8 mouse cellular contexts compared by ENCODE assay signal in genomic region chr17:5872506-5872905, GRCm38 (mm10). TPM values are rescaled to one million over a fixed set of nuclear protein-coding genes. Genes with fewer than 3 reads are reported as not detected.
A peak's percentile ranks its signal among the peaks of the same experiment; 100 is the strongest.
DNase-seq lines count a peak whose midpoint lies in the region; ATAC-seq lines count a peak whose summit lies in the region.

No protein-coding gene starts in this region.

- no peak overlapping the region for H3K4me2 ChIP-seq in liver, embryonic 11.5 days

- no peaks in the 10 kb centered on the region for H3K27me3 ChIP-seq in liver, embryonic 11.5 days (replicated peaks; ENCODE audit: control insufficient read depth, insufficient read depth, low read length)

- peaks cover 24% of the 10 kb centered on the region for H3K4me1 ChIP-seq in liver, embryonic 11.5 days (replicated peaks; ENCODE audit: control insufficient read depth, insufficient read depth, low read length)

- 75% methylated on average over 12 of the region's 12 CpGs for WGBS in liver, embryonic 11.5 days

- H3K36me3 ChIP-seq in liver, embryonic 11.5 days (ENCODE audit: control insufficient read depth, insufficient read depth, low read length), result no peaks in the 10 kb centered on the region

- ATAC-seq in liver, embryonic 11.5 days (replicated peaks; ENCODE audit: low FRiP score), result no peak
- peak; percentile 88 for ATAC-seq in cerebellum, adult (ENCODE audit: insufficient number of reproducible peaks, low FRiP score, low TSS enrichment)

- H3K9ac ChIP-seq in liver, embryonic 11.5 days (ENCODE audit: low read depth, low read length), result no peak overlapping the region

- H3K27ac ChIP-seq in liver, embryonic 11.5 days (ENCODE audit: low read depth, low read length), result no peak overlapping the region

- H3K9me3 ChIP-seq in liver, embryonic 11.5 days (ENCODE audit: control insufficient read depth, low read length), result no peaks in the 10 kb centered on the region

- peak; percentile 55 for DNase-seq in liver
- no peak for DNase-seq in liver, embryonic 11.5 days (ENCODE audit: low spot score)
- DNase-seq in heart, adult 18-20 months, result peak; percentile 76 to 78
- peak; percentile 64 to 70 for DNase-seq in kidney, adult 8-10 months
- peak; percentile 47 for DNase-seq in lung, postnatal 25 days (ENCODE audit: low spot score)
- DNase-seq in thymus, postnatal 10 days (ENCODE audit: low spot score in 2 of 2), result peak; percentile 20 to 44
- no peak for DNase-seq in spleen, adult 12 weeks (ENCODE audit: low spot score)

- H3K4me3 ChIP-seq in liver, embryonic 11.5 days (ENCODE audit: low read depth, low read length), result no peak overlapping the region

RNA-seq across cellular contexts. Expression of gene Snx9, which starts 31.4 kb away (rescaled TPM):
- 31.2 and 35.4 TPM in 2 replicates for polyA plus RNA-seq in liver, embryonic 11.5 days (2014; fragmentation: Nextera tagmentation; extraction: Ambion mirVana)
- 10 to 100 TPM; 31.0 to 32.9 TPM for total RNA-seq in heart, adult 18-20 months (2021)

Comparison
In these comparisons a context has a peak if more than half of its experiments do, and no peak if none do; other contexts are left out.
1. DNase-seq: peak in liver (single experiment), heart, adult 18-20 months (2 of 2), kidney, adult 8-10 months (2 of 2), lung, postnatal 25 days (single experiment) and thymus, postnatal 10 days (2 of 2); none in liver, embryonic 11.5 days (single experiment) and spleen, adult 12 weeks (single experiment).